Mouse (Mus musculus) spleen, adult 2 months (tissue): Measurements from ENCODE around the gene Scml4.

Experiments
- CTCF ChIP-seq: fragments of 200-500 bp; IDR thresholded peaks from 2 replicates; pipeline ENCODE4 v1.5.1; 2011; ENCODE audit warnings: mild to moderate bottlenecking, inconsistent platforms; ENCODE audit not compliant: insufficient read depth, insufficient read length, insufficient replicate concordance; ENCODE audit errors: extremely low read depth
- POLR2A ChIP-seq: fragments of 200-500 bp; IDR thresholded peaks from 2 replicates; pipeline ENCODE4 v1.6.1; 2011; ENCODE audit warnings: low read depth, low read length, inconsistent platforms

GRCm38 (mm10) chr10:42876172-42876571 is 16.0 kb downstream of the Scml4 start:
- TF ChIP-seq POLR2A: no peak
- TF ChIP-seq CTCF: no peak
